Mouse (Mus musculus) right cerebral cortex, postnatal 36 days (tissue): ENCODE measurements around the gene Lmbrd2.

Experiments
- DNase-seq, 2 experiments: peaks; one replicate each; pipeline ENCODE4 v3.0.0; 2022; ENCODE audit warnings: low spot score in 2 of 2, mixed read lengths in 1 of 2

Gene Lmbrd2

GRCm38 (mm10) chr15:9140252-9140680 is at the start of gene Lmbrd2:
Lmbrd2 (plus strand) TSS chr15:9140550.
- peak; percentile 96 to 97 for DNase-seq

GRCm38 (mm10) chr15:9090662-9091061 is 49.7 kb upstream of the Lmbrd2 start:
- DNase-seq: no peak

- no peak for DNase-seq
These were observed 46.6 kb upstream of the Lmbrd2 start for GRCm38 (mm10) chr15:9093598-9094365.

GRCm38 (mm10) chr15:9094366-9094750 is 46.0 kb upstream of the Lmbrd2 start:
- DNase-seq: peak; percentile 52 to 56

GRCm38 (mm10) chr15:9096865-9097264 is 43.5 kb upstream of the Lmbrd2 start:
- DNase-seq: no peak

- no peak for DNase-seq
These were observed 39.8 kb upstream of the Lmbrd2 start for GRCm38 (mm10) chr15:9100446-9101077.

- no peak for DNase-seq
These were observed 33.9 kb upstream of the Lmbrd2 start for GRCm38 (mm10) chr15:9106303-9107074.

GRCm38 (mm10) chr15:9110526-9111347 is 29.6 kb upstream of the Lmbrd2 start:
- DNase-seq: no peak

GRCm38 (mm10) chr15:9111648-9112047 is 28.7 kb upstream of the Lmbrd2 start:
- no peak for DNase-seq

GRCm38 (mm10) chr15:9113556-9113955 is 26.8 kb upstream of the Lmbrd2 start:
- DNase-seq: no peak

GRCm38 (mm10) chr15:9114131-9114530 is 26.2 kb upstream of the Lmbrd2 start:
- DNase-seq: no peak

GRCm38 (mm10) chr15:9114599-9114998 is 25.8 kb upstream of the Lmbrd2 start:
- no peak for DNase-seq

- DNase-seq: no peak
These were observed 21.5 kb upstream of the Lmbrd2 start for GRCm38 (mm10) chr15:9118852-9119251.

- no peak for DNase-seq
These were observed 20.3 kb upstream of the Lmbrd2 start for GRCm38 (mm10) chr15:9120081-9120480.

- no peak for DNase-seq
These were observed 17.4 kb upstream of the Lmbrd2 start for GRCm38 (mm10) chr15:9122989-9123388.

GRCm38 (mm10) chr15:9124856-9125255 is 15.5 kb upstream of the Lmbrd2 start:
- DNase-seq: no peak

- no peak for DNase-seq
These were observed 13.1 kb upstream of the Lmbrd2 start for GRCm38 (mm10) chr15:9127051-9127791.

GRCm38 (mm10) chr15:9130772-9131498 is 9.4 kb upstream of the Lmbrd2 start:
- DNase-seq: no peak

GRCm38 (mm10) chr15:9131499-9131888 is 8.9 kb upstream of the Lmbrd2 start:
- no peak for DNase-seq
